Mouse (Mus musculus): ENCODE data around the gene Rab24. TPM values are rescaled to one million over a fixed set of nuclear protein-coding genes. Genes with fewer than 3 reads are reported as not detected.
A peak's percentile ranks its signal among the peaks of the same experiment; 100 is the strongest.

The Rab24 gene
- total RNA-seq, 2 experiments from 2014 or later: 52.3 to 52.7 TPM

GRCm38 (mm10) chr13:55329683-55330566, 8.2 kb upstream of the Rab24 start, which contains the start of gene Mxd3:
Mxd3 (minus strand) TSS chr13:55329823.
- peak; percentile 76 to 77 for DNase-seq (ENCODE audit: low spot score in 2 of 2)

- no peak for DNase-seq (ENCODE audit: low spot score in 2 of 2)
Measured at GRCm38 (mm10) chr13:55329109-55329682, 7.5 kb upstream of the Rab24 start.

- DNase-seq (ENCODE audit: low spot score in 2 of 2): no peak
Measured at GRCm38 (mm10) chr13:55328641-55329040, 6.9 kb upstream of the Rab24 start.

- DNase-seq (ENCODE audit: low spot score in 2 of 2): no peak
Measured at GRCm38 (mm10) chr13:55328171-55328570, 6.4 kb upstream of the Rab24 start.

- peak; percentile 80 to 82 for DNase-seq (ENCODE audit: low spot score in 2 of 2)
Measured at GRCm38 (mm10) chr13:55327633-55328032, 5.9 kb upstream of the Rab24 start.

- no peak for DNase-seq (ENCODE audit: low spot score in 2 of 2)
Measured at GRCm38 (mm10) chr13:55327169-55327568, 5.4 kb upstream of the Rab24 start.

- no peak for DNase-seq (ENCODE audit: low spot score in 2 of 2)
Measured at GRCm38 (mm10) chr13:55325596-55325995, 3.9 kb upstream of the Rab24 start.

- no peak for DNase-seq (ENCODE audit: low spot score in 2 of 2)
Measured at GRCm38 (mm10) chr13:55322130-55322825, 532 bp upstream of the Rab24 start.

- no peak for DNase-seq (ENCODE audit: low spot score in 2 of 2)
Measured at GRCm38 (mm10) chr13:55319931-55320533, 1.7 kb downstream of the Rab24 start, which contains the start of gene Prelid1. Prelid1 (plus strand) TSS chr13:55320500.

GRCm38 (mm10) chr13:55318351-55318750, 3.4 kb downstream of the Rab24 start:
- no peak for DNase-seq (ENCODE audit: low spot score in 2 of 2)

- DNase-seq (ENCODE audit: low spot score in 2 of 2): no peak
Measured at GRCm38 (mm10) chr13:55314891-55315412, 6.8 kb downstream of the Rab24 start.

- DNase-seq (ENCODE audit: low spot score in 2 of 2): no peak
Measured at GRCm38 (mm10) chr13:55313051-55313450, 8.7 kb downstream of the Rab24 start.

- DNase-seq (ENCODE audit: low spot score in 2 of 2): no peak
Measured at GRCm38 (mm10) chr13:55312028-55312630, 9.6 kb downstream of the Rab24 start.

GRCm38 (mm10) chr13:55300913-55301312, 20.8 kb downstream of the Rab24 start:
- DNase-seq (ENCODE audit: low spot score in 2 of 2): no peak

- no peak for DNase-seq (ENCODE audit: low spot score in 2 of 2)
Measured at GRCm38 (mm10) chr13:55296760-55297159, 25.0 kb downstream of the Rab24 start.

GRCm38 (mm10) chr13:55288854-55289253, 32.9 kb downstream of the Rab24 start:
- no peak for DNase-seq (ENCODE audit: low spot score in 2 of 2)

- DNase-seq (ENCODE audit: low spot score in 2 of 2): no peak
Measured at GRCm38 (mm10) chr13:55277646-55278045, 44.1 kb downstream of the Rab24 start.

GRCm38 (mm10) chr13:55277203-55277602, 44.5 kb downstream of the Rab24 start:
- no peak for DNase-seq (ENCODE audit: low spot score in 2 of 2)

All from adrenal gland, adult 18-20 months (tissue).